Mouse (Mus musculus): ENCODE results near the gene Cx3cl1. TPM values are rescaled to one million over a fixed set of nuclear protein-coding genes. Genes with fewer than 3 reads are reported as not detected.

Gene Cx3cl1
- polyA plus RNA-seq, 1 experiment from 2014 or later: 15.8 TPM

GRCm38 (mm10) chr8:94787524-94788501 is 16.0 kb downstream of the Cx3cl1 start:
- Histone ChIP-seq H3K27ac (no peak overlapping the region), H3K9ac (no peak overlapping the region), H3K27me3 (no peaks in the 10 kb centered on the region), H3K36me3 (no peaks in the 10 kb centered on the region), H3K4me1 (replicated peaks) (0 out of 2 replicates have a peak, but pooled peaks cover 4% of the 10 kb centered on the region), H3K4me3 (no peak overlapping the region), H3K9me3 (no peaks in the 10 kb centered on the region), H3K4me2 (no peak overlapping the region)
- no peak for ATAC-seq (ENCODE audit: low FRiP score)
- 68% methylated on average over 15 of the region's 15 CpGs for WGBS

GRCm38 (mm10) chr8:94789256-94789955 is 17.6 kb downstream of the Cx3cl1 start:
- Histone ChIP-seq H3K4me1 (replicated peaks) (0 out of 2 replicates have a peak, but pooled peaks cover 4% of the 10 kb centered on the region), H3K36me3 (no peaks in the 10 kb centered on the region), H3K9me3 (no peaks in the 10 kb centered on the region), H3K9ac (no peak overlapping the region), H3K4me2 (no peak overlapping the region), H3K4me3 (no peak overlapping the region), H3K27ac (no peak overlapping the region), H3K27me3 (no peaks in the 10 kb centered on the region)
- 56% methylated on average over 10 of the region's 10 CpGs for WGBS
- no peak for ATAC-seq (ENCODE audit: low FRiP score)

- H3K36me3 ChIP-seq: no peaks in the 10 kb centered on the region
- H3K4me2 ChIP-seq: no peak overlapping the region
- no peak overlapping the region for H3K27ac ChIP-seq
- no peaks in the 10 kb centered on the region for H3K9me3 ChIP-seq
- H3K9ac ChIP-seq: no peak overlapping the region
- ATAC-seq (ENCODE audit: low FRiP score): no peak
- no peak overlapping the region for H3K4me3 ChIP-seq
- 93% methylated on average over 4 of the region's 4 CpGs for WGBS
- H3K4me1 ChIP-seq (replicated peaks): no peaks in the 10 kb centered on the region
- H3K27me3 ChIP-seq: no peaks in the 10 kb centered on the region
Observed at GRCm38 (mm10) chr8:94794368-94794767, 22.6 kb downstream of the Cx3cl1 start.

- Histone ChIP-seq H3K9ac (no peak overlapping the region), H3K27ac (no peak overlapping the region), H3K9me3 (no peaks in the 10 kb centered on the region), H3K4me2 (no peak overlapping the region), H3K4me3 (no peak overlapping the region), H3K4me1 (replicated peaks) (no peaks in the 10 kb centered on the region), H3K27me3 (no peaks in the 10 kb centered on the region), H3K36me3 (no peaks in the 10 kb centered on the region)
- ATAC-seq (ENCODE audit: low FRiP score): no peak
- WGBS: 91% methylated on average over 2 of the region's 2 CpGs
Observed at GRCm38 (mm10) chr8:94794782-94795181, 23.0 kb downstream of the Cx3cl1 start.

GRCm38 (mm10) chr8:94800278-94800968 is 28.6 kb downstream of the Cx3cl1 start:
- Histone ChIP-seq H3K4me3 (no peak overlapping the region), H3K4me2 (no peak overlapping the region), H3K4me1 (replicated peaks) (no peaks in the 10 kb centered on the region), H3K9me3 (no peaks in the 10 kb centered on the region), H3K27me3 (no peaks in the 10 kb centered on the region), H3K36me3 (no peaks in the 10 kb centered on the region), H3K27ac (no peak overlapping the region), H3K9ac (no peak overlapping the region)
- WGBS: 69% methylated on average over 7 of the region's 7 CpGs
- no peak for ATAC-seq (ENCODE audit: low FRiP score)

GRCm38 (mm10) chr8:94801293-94802095 is 29.7 kb downstream of the Cx3cl1 start:
- Histone ChIP-seq H3K27me3 (no peaks in the 10 kb centered on the region), H3K36me3 (no peaks in the 10 kb centered on the region), H3K4me3 (no peak overlapping the region), H3K27ac (no peak overlapping the region), H3K9ac (no peak overlapping the region), H3K4me2 (no peak overlapping the region), H3K9me3 (no peaks in the 10 kb centered on the region), H3K4me1 (replicated peaks) (peaks cover under 1% of the 10 kb centered on the region; the same call in 1 of the 2 replicates)
- ATAC-seq (ENCODE audit: low FRiP score): no peak
- WGBS: 47% methylated on average over 14 of the region's 14 CpGs

- Histone ChIP-seq H3K4me1 (replicated peaks) (peaks cover 8% of the 10 kb centered on the region), H3K4me3 (no peak overlapping the region), H3K27me3 (no peaks in the 10 kb centered on the region), H3K27ac (no peak overlapping the region), H3K9ac (no peak overlapping the region), H3K4me2 (no peak overlapping the region), H3K9me3 (no peaks in the 10 kb centered on the region), H3K36me3 (no peaks in the 10 kb centered on the region)
- 78% methylated on average over 4 of the region's 4 CpGs for WGBS
- ATAC-seq (ENCODE audit: low FRiP score): no peak
Observed at GRCm38 (mm10) chr8:94802375-94802774, 30.6 kb downstream of the Cx3cl1 start.

- Histone ChIP-seq H3K4me1 (replicated peaks) (peaks cover 11% of the 10 kb centered on the region), H3K9ac (no peak overlapping the region), H3K27me3 (no peaks in the 10 kb centered on the region), H3K36me3 (no peaks in the 10 kb centered on the region), H3K27ac (no peak overlapping the region), H3K4me3 (no peak overlapping the region), H3K9me3 (no peaks in the 10 kb centered on the region), H3K4me2 (no peak overlapping the region)
- WGBS: 81% methylated on average over 6 of the region's 6 CpGs
- no peak for ATAC-seq (ENCODE audit: low FRiP score)
Observed at GRCm38 (mm10) chr8:94803551-94803950, 31.7 kb downstream of the Cx3cl1 start.

GRCm38 (mm10) chr8:94804546-94805340 is 32.9 kb downstream of the Cx3cl1 start:
- Histone ChIP-seq H3K4me2 (no peak overlapping the region), H3K4me3 (no peak overlapping the region), H3K9me3 (no peaks in the 10 kb centered on the region), H3K27ac (no peak overlapping the region), H3K36me3 (no peaks in the 10 kb centered on the region), H3K4me1 (replicated peaks) (peaks cover 11% of the 10 kb centered on the region), H3K9ac (no peak overlapping the region), H3K27me3 (no peaks in the 10 kb centered on the region)
- no peak for ATAC-seq (ENCODE audit: low FRiP score)
- WGBS: 84% methylated on average over 10 of the region's 10 CpGs

GRCm38 (mm10) chr8:94805811-94806210 is 34.0 kb downstream of the Cx3cl1 start:
- no peak for ATAC-seq (ENCODE audit: low FRiP score)
- H3K27me3 ChIP-seq: no peaks in the 10 kb centered on the region
- H3K36me3 ChIP-seq: no peaks in the 10 kb centered on the region
- peaks cover 11% of the 10 kb centered on the region for H3K4me1 ChIP-seq (replicated peaks)
- no peak overlapping the region for H3K9ac ChIP-seq
- no peaks in the 10 kb centered on the region for H3K9me3 ChIP-seq
- no peak overlapping the region for H3K4me3 ChIP-seq
- H3K27ac ChIP-seq: no peak overlapping the region
- WGBS: 50% methylated on average over 4 of the region's 4 CpGs
- H3K4me2 ChIP-seq: no peak overlapping the region

GRCm38 (mm10) chr8:94807506-94807905 is 35.7 kb downstream of the Cx3cl1 start:
- no peak overlapping the region for H3K27ac ChIP-seq
- no peak overlapping the region for H3K4me3 ChIP-seq
- H3K36me3 ChIP-seq: no peaks in the 10 kb centered on the region
- peaks cover 13% of the 10 kb centered on the region for H3K4me1 ChIP-seq (replicated peaks)
- H3K27me3 ChIP-seq: no peaks in the 10 kb centered on the region
- no peak overlapping the region for H3K9ac ChIP-seq
- ATAC-seq (ENCODE audit: low FRiP score): no peak
- no peaks in the 10 kb centered on the region for H3K9me3 ChIP-seq
- 55% methylated on average over 7 of the region's 7 CpGs for WGBS
- H3K4me2 ChIP-seq: no peak overlapping the region
